Mouse (Mus musculus) E14TG2a.4 (cell line): ENCODE data around the gene Arhgap32.

Experiments used
- CTCF ChIP-seq: conservative IDR thresholded peaks from 2 replicates; pipeline ENCODE4 v1.5.1; 2014; ENCODE audit warnings: low read length
- NANOG ChIP-seq: IDR thresholded peaks from 2 replicates; pipeline ENCODE4 v1.6.1; 2014; ENCODE audit warnings: borderline replicate concordance, low read length, mixed read lengths

DNA sequence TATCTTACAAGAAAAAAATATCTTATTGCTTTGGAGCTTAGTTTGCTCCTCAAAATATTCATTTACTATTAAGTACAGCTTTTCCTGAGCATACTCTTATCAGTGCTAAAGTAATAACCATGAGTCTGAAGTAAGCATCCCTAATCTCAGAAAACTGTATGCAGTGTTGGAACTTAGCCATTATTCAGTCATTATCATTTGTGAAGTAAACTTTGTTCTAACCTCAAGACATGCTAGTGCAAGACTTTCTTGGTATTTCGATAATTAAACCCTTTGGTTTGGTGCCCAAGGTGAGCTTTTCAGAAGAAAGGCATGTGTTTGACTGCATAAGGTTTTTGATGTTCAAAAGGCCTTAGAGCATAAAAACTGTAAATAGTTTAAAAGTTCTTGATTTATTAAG, 4.2 kb downstream of the Arhgap32 start:
- TF ChIP-seq CTCF (no peak), NANOG (no peak)
